Mouse (Mus musculus) right cerebral cortex, adult 2 months (tissue): ENCODE data around the gene Aco2.

ENCODE experiments used
- DNase-seq, 2 experiments: peaks; one replicate each; pipeline ENCODE4 v3.0.0; 2021 to 2022; ENCODE audit warnings: low spot score in 2 of 2

Aco2 gene

DNA sequence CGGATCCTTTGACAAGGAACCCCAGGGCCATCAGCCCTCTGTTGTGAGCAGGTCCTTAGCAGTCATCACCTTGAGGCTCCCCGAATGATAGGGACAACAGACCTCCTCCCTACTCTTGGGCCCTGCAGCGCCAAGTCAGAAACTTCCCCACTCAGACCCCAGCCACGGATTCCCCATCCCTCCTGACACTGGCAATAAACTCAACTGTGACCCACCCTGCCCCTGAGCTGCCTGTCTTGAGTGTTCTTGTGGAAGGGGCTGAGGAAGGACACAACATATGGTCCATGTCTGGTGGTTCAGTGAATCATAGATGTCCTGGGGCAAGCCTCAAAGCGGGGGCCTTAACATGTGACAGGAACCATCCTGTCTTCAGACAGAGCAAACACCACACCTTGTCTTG, 78.6 kb downstream of the Aco2 start:
- DNase-seq = no peak

DNA sequence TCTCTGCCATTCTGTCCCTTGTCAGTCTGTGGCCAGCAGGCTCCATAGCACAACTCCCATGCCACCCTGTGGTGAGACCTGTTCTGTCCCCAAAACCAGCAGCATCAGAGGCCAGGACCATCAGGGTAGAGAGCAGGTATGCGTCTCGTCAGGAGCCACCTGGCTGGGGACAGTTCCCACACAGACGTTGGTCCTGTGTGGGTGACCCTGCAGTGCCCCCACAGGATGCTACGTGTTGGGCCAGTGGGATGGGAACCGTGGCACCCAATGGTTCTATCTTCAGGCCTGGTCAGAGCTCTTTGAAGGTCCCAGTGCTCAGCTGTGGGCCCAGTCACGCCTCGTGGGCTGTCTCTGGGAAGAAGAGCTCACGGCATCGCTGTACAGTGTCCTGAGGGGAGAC, 79.0 kb downstream of the Aco2 start:
- DNase-seq = no peak

DNA sequence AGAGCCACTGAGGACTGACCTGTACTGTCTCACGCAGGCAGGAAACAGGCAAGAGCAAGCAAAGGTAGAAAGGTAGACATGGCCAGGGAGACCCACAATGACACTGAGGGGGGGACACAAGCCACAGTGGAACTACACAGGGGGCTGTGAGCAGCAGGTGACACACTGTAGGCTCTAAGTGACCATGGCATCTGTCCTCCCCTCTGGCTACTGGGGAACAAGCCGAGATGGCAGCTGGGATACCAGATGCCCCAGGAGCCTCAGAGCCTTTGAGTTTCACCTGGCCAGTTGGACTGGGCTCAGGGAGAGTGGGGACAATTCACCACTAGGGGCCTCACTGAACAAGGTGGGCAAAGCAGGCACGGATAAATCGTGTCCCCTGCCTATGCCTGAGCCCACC, 80.2 kb downstream of the Aco2 start:
- DNase-seq = no peak

DNA sequence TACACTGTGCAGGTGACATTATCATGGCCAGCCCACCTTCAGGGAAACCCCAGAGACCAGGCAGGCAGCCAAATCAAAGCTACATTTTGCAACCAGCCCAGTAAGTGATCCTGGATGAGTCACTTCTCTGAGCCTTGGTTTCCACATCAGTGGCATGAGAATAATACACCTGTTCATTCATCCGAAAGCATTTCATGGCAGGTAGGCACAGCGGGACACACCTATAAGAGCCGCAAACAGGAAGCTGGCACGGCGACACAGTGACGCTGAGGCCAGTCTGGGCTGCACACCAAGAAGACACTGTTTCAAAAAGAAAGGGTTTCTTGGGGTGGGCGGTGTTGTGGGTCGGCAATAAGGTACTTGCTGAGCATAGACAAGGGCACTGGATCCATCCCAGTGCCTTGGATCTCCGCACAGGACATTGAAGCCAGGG, 82.1 kb downstream of the Aco2 start:
- no peak for DNase-seq

DNA sequence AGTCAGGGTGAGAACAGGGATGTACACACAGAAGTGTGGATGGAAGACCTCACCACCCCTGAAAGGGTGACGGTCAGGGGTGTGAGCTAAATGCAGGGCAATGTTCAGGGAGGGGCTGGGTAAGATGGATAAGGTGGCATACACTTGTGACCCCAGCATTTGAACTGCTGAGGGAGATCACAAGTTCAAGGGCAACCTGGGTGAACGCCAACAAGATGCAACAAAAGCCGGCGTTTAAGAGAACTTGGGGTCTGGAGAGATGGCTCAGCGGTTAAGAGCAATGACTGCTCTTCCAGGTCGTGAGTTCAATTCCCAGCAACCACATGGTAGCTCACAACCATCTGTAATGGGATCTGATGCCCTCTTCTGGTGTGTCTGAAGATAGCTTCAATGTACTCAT, 82.6 kb downstream of the Aco2 start:
- no peak for DNase-seq

DNA sequence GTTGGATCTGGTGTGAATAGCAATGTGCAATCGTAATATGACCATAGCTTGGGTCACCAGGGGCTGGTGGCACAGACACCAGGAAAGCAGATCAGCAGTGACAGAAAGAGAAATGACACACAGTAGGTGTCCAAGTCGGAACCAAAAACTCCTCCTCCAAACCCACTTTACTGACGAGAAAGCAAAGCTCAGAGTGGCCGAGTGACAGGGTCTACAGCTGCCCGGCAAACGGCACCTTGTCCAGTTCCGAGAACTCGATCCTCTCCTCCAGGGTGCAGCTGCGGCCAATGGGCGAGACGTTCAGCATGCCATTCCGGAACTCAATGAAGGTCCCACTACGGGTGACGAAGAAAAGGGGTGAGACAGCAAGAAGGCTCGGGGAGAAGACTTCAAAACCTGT, 83.3 kb downstream of the Aco2 start:
- DNase-seq = no peak

DNA sequence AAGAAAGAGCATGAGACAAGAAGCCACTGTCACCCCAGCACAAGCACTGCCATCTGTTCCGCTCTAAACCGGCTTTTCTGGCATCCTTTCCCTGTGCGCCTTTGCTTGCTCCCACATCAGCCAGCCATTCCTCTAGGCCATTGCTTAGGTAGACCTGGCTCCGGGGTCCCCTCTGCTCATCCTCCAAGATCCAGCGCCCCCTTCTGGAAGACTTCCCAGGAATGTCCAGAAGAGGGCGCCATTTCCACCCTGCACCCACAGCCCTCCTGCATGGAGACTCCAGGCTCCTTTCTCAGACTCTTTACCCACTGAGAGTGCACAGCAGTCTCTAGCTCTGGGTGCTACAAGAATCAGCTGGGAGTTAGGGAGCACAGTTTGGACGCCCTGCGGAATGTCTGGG, 84.3 kb downstream of the Aco2 start:
- peak in 1 of 2 experiments; percentile 60 for DNase-seq

DNA sequence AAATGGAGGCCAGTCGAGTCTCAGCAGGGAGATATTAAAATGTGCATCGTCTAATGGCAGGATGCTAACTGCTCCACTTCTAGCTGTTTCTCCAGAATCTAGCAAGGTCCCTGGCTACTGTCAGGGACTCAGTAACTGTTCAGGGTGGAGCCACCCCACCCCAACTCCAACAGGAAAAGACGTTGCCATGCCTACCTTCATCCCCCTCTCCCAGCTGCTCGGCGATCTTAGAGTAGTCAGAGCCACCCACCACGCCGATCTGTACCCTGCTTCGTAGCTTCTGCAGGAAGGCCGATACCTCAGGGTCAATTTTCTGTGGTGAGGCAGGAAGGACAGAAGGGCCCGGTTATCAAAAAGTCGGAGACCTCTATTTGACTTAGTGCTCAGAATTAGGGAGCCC, 85.5 kb downstream of the Aco2 start:
- peak in 1 of 2 experiments; percentile 60 for DNase-seq

DNA sequence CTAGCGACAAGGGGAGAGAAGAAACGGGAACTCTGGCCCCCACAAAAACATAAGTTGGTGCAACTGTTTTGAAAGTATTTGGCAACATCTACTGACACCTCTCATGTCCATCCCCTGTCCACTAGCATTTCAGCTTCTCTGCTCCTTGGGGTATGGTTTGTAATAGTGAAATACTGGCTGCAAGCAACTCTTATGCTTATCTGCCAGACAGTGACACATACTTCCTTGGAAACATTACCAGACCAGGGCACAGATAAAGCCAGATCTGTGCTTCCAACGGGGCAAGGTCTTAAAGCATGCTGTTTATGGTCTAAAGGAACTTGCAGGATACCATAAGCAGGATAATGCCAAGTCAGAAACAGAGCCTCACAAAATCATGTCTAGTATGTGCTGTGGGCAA, 86.8 kb downstream of the Aco2 start:
- DNase-seq = no peak

DNA sequence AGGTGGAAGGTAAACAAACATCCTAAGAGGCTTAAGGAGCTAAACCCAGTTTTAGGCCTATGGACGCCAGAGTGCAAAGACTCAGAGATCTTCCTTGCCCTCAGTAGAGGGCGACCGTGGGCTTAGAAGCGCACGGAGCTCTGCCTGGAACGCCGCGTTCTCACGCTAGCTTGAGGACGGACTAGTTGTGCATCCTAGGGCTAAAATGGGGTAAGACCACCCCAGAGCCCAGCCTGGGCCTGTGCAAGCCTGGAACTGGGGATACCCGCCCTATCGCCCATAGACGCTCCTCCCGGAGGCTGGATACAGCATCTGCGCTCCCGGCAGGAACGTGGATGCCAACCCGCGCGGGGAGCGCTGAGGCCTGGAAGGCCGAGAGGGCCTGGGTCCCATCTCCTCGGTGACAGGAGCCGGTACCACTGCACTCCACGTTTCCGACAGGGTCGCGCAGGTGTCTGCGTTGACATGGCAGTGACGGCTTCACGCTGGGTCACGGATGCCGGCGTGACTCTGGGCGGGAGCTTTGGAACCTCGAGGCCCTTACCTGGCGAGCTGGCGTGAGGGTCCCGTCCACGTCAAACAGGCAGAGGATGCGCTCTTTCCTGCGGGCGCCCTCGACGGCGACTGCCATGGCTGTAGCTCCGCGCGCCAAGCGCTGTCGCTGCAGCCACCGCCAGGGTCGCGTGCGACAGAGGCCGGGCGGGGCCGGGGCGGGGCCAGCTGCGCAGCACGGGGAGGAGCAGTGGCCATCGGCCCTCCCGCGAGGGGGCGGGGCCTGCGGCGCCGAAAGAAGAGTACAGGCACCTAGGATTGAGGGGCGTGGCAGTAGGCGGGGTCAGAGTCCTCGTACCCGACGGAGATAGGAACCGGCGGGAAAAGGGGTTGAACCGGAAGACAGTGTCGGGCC, 88.3 kb downstream of the Aco2 start, which contains the start of gene Pmm1:
Pmm1 (minus strand) TSS at position 760 of the 907 bp plus-strand sequence.
- DNase-seq = peak; percentile 95 to 98

DNA sequence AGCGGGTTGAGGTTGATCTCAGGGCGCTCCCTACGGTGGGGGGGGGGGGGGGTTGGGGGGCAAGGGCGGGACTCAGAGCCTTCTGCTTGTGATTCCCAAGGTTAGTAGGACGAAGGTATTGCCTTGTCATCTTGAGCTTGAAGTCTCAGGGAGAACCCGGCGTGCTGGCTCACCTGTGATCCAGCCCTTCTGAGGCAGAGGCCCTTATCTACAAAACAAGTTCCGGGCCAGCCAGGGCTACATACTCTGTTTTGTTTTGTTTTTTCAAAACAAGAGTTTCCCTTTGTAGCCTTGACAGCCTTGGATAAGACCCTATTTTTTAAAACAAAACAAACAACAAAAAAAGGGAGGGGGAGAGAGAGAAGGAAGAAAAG, 89.0 kb downstream of the Aco2 start:
- DNase-seq = no peak

DNA sequence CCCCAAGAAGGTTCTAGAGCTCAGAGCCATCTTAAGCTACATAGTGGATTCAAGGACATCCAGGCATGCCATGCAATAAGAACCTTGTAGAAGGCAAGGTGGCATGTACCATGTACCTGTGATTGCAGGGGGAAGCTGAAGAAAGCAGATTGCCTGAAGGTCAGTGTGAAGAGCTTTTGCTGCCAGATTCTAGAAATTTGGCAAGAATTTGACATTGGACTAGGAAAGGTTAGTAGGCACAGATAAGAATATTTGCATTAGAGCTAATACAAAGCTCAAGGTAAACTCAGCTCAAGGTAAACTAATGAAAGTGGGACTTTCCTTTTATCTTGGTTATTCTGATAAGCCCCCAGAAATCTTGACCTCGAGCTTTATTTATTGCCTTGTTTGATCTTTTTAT, 92.2 kb downstream of the Aco2 start:
- DNase-seq = no peak
